Mouse (Mus musculus): ENCODE results near the gene Nav2. TPM values are rescaled to one million over a fixed set of nuclear protein-coding genes. Genes with fewer than 3 reads are reported as not detected.

Nav2 gene
- polyA plus RNA-seq, 1 experiment: 46.2 TPM

DNA sequence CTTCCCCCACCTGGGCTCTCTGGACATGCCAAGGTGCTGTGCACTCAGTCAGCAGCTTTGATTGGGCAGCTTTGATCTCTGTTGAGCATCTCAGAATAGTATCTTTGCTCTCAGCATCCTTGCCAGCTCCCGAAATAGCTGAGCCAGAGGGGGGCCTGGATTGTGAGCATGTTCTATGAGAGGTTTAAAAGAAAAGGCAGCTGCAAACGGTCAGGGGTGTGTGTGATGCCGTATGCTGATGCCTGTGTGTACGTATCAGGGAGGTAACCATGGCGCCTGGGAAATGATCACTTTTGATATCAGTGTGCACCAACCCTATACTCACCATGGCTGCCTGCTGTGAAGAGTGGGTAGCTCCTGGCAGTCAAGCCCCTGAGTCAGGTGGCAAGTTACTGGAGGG lies 275.2 kb downstream of the Nav2 start:
- H3K27ac ChIP-seq (ENCODE audit: control insufficient read depth, insufficient read depth, low read length): no peak overlapping the region
- H3K4me1 ChIP-seq (replicated peaks; ENCODE audit: control insufficient read depth, insufficient read depth, low read length): no peaks in the 10 kb centered on the region
- TF ChIP-seq POLR2A (IDR thresholded peaks at IDR 0.05; ENCODE audit: control insufficient read depth, extremely low read depth, insufficient read depth, low read length, poor library complexity): no peak
- WGBS: 89% methylated on average over 5 of the region's 5 CpGs
- no peak overlapping the region for H3K4me3 ChIP-seq (ENCODE audit: control insufficient read depth, insufficient read depth, low read length)
- DNase-seq: no peak
- no peaks in the 10 kb centered on the region for H3K27me3 ChIP-seq (ENCODE audit: control insufficient read depth, insufficient read depth, low read length)
- no peaks in the 10 kb centered on the region for H3K36me3 ChIP-seq (ENCODE audit: control insufficient read depth, insufficient read depth, low read length)

- TF ChIP-seq POLR2A (IDR thresholded peaks at IDR 0.05; ENCODE audit: control insufficient read depth, extremely low read depth, insufficient read depth, low read length, poor library complexity): no peak
- TF ChIP-seq CTCF (IDR thresholded peaks at IDR 0.05; ENCODE audit: borderline replicate concordance, control insufficient read depth, extremely low read depth, insufficient read depth, low read length, poor library complexity): no peak
- H3K27ac ChIP-seq (ENCODE audit: control insufficient read depth, insufficient read depth, low read length): no peak overlapping the region
- no peaks in the 10 kb centered on the region for H3K4me1 ChIP-seq (replicated peaks; ENCODE audit: control insufficient read depth, insufficient read depth, low read length)
- H3K4me3 ChIP-seq (ENCODE audit: control insufficient read depth, insufficient read depth, low read length): no peak overlapping the region
- H3K27me3 ChIP-seq (ENCODE audit: control insufficient read depth, insufficient read depth, low read length): no peaks in the 10 kb centered on the region
- WGBS: 92% methylated on average over 5 of the region's 5 CpGs
- no peak for DNase-seq
- H3K36me3 ChIP-seq (ENCODE audit: control insufficient read depth, insufficient read depth, low read length): no peaks in the 10 kb centered on the region
Observed at GRCm38 (mm10) chr7:49185991-49186390, 277.5 kb downstream of the Nav2 start.

GRCm38 (mm10) chr7:49189364-49189763 lies 280.8 kb downstream of the Nav2 start:
- 97% methylated on average over 5 of the region's 5 CpGs for WGBS
- Histone ChIP-seq H3K4me3 (ENCODE audit: control insufficient read depth, insufficient read depth, low read length) (no peak overlapping the region), H3K4me1 (replicated peaks; ENCODE audit: control insufficient read depth, insufficient read depth, low read length) (no peaks in the 10 kb centered on the region), H3K36me3 (ENCODE audit: control insufficient read depth, insufficient read depth, low read length) (no peaks in the 10 kb centered on the region), H3K27me3 (ENCODE audit: control insufficient read depth, insufficient read depth, low read length) (no peaks in the 10 kb centered on the region), H3K27ac (ENCODE audit: control insufficient read depth, insufficient read depth, low read length) (no peak overlapping the region)
- TF ChIP-seq CTCF (IDR thresholded peaks at IDR 0.05; ENCODE audit: borderline replicate concordance, control insufficient read depth, extremely low read depth, insufficient read depth, low read length, poor library complexity) (no peak), POLR2A (IDR thresholded peaks at IDR 0.05; ENCODE audit: control insufficient read depth, extremely low read depth, insufficient read depth, low read length, poor library complexity) (no peak)
- no peak for DNase-seq

- DNase-seq: no peak
- no peaks in the 10 kb centered on the region for H3K4me1 ChIP-seq (replicated peaks; ENCODE audit: control insufficient read depth, insufficient read depth, low read length)
- no peak overlapping the region for H3K4me3 ChIP-seq (ENCODE audit: control insufficient read depth, insufficient read depth, low read length)
- no peaks in the 10 kb centered on the region for H3K36me3 ChIP-seq (ENCODE audit: control insufficient read depth, insufficient read depth, low read length)
- TF ChIP-seq POLR2A (IDR thresholded peaks at IDR 0.05; ENCODE audit: control insufficient read depth, extremely low read depth, insufficient read depth, low read length, poor library complexity) (no peak), CTCF (IDR thresholded peaks at IDR 0.05; ENCODE audit: borderline replicate concordance, control insufficient read depth, extremely low read depth, insufficient read depth, low read length, poor library complexity) (no peak)
- WGBS: 81% methylated on average over 4 of the region's 4 CpGs
- no peak overlapping the region for H3K27ac ChIP-seq (ENCODE audit: control insufficient read depth, insufficient read depth, low read length)
- H3K27me3 ChIP-seq (ENCODE audit: control insufficient read depth, insufficient read depth, low read length): no peaks in the 10 kb centered on the region
Observed at GRCm38 (mm10) chr7:49190231-49190985, 281.9 kb downstream of the Nav2 start.

DNA sequence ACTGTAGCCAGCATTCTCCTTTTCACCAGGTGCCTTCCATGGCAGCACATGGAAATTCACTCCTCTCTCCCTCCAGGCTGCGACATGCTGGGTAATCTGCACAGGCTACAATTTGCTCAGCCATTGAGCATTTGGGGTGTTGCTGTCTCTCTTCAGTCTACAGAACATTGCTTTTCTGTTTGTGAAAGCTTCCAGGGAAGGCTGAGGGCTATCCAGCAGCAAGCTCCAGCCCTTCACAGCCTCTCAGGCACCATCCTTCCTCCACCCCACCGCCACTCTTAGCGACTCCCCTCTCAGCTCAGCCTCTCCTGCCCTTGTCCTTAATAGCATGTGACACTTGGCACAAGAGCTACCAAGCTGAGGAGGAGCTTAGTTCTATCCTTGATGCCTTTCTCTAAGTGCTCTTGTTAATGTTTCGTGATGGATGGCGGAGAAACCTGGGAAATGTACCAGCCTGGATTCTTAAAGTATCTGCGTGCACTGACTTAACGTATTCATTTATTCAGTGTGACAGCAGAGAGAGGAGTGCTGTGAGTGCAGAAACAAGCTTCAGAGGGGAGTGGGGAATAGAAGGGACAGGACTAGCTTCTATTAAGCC lies 282.7 kb downstream of the Nav2 start:
- no peak for DNase-seq
- H3K36me3 ChIP-seq (ENCODE audit: control insufficient read depth, insufficient read depth, low read length): no peaks in the 10 kb centered on the region
- H3K4me3 ChIP-seq (ENCODE audit: control insufficient read depth, insufficient read depth, low read length): no peak overlapping the region
- H3K27ac ChIP-seq (ENCODE audit: control insufficient read depth, insufficient read depth, low read length): no peak overlapping the region
- WGBS: 81% methylated on average over 7 of the region's 7 CpGs
- TF ChIP-seq CTCF (IDR thresholded peaks at IDR 0.05; ENCODE audit: borderline replicate concordance, control insufficient read depth, extremely low read depth, insufficient read depth, low read length, poor library complexity) (no peak), POLR2A (IDR thresholded peaks at IDR 0.05; ENCODE audit: control insufficient read depth, extremely low read depth, insufficient read depth, low read length, poor library complexity) (no peak)
- H3K27me3 ChIP-seq (ENCODE audit: control insufficient read depth, insufficient read depth, low read length): no peaks in the 10 kb centered on the region
- no peaks in the 10 kb centered on the region for H3K4me1 ChIP-seq (replicated peaks; ENCODE audit: control insufficient read depth, insufficient read depth, low read length)

- TF ChIP-seq POLR2A (IDR thresholded peaks at IDR 0.05; ENCODE audit: control insufficient read depth, extremely low read depth, insufficient read depth, low read length, poor library complexity) (no peak), CTCF (IDR thresholded peaks at IDR 0.05; ENCODE audit: borderline replicate concordance, control insufficient read depth, extremely low read depth, insufficient read depth, low read length, poor library complexity) (no peak)
- Histone ChIP-seq H3K27ac (ENCODE audit: control insufficient read depth, insufficient read depth, low read length) (no peak overlapping the region), H3K36me3 (ENCODE audit: control insufficient read depth, insufficient read depth, low read length) (no peaks in the 10 kb centered on the region), H3K4me3 (ENCODE audit: control insufficient read depth, insufficient read depth, low read length) (no peak overlapping the region), H3K4me1 (replicated peaks; ENCODE audit: control insufficient read depth, insufficient read depth, low read length) (no peaks in the 10 kb centered on the region), H3K27me3 (ENCODE audit: control insufficient read depth, insufficient read depth, low read length) (no peaks in the 10 kb centered on the region)
- 84% methylated on average over 2 of the region's 2 CpGs for WGBS
- DNase-seq: no peak
Observed at GRCm38 (mm10) chr7:49192061-49192695, 283.7 kb downstream of the Nav2 start.
